ENCODE assay signal across 8 mouse cellular contexts in the genomic region with DNA sequence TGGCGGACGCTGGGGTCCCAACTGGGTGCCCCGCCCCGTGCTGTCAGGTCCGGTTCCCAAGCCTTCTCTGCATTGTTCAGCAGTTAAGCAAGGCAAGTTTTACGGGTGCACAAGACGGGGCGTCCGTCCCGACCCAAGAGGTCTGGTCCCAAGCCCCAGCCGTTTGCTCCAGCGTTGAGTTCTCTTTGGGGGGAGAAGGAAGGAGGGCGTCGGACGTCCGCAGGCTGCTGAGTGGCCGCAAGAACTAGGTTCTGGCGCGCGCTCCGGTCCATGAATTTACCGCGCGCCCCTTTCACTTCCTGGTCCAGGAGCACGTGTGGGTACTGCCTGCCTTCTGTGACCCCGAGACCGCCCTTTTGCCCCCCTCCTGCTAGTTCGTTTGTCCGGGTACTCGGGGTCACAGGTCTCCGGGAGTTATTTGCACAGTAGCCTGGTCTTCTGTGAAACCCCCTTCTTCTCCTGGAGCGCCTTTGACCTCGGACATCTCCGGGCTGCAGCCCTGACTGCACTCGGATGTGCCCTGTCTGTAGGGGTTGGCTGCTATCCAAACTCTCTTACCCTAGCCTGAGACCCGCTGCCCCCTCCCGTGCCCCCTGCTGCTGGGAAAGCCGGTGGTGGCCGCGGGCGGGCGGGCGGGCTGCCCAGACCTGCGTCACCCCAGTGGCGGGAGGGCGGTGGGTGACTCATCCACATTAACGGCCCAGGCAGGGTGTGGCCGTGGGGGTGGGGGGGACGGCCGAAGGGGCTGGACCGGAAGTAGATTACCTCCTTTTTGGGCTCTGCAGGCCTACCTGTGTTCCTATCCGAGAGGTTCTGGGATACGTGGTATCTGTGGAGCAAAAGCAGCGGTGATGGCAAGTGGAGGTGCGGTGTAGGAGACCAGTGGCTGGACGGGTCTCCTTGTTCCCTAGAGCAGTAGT. TPM values are rescaled to one million over a fixed set of nuclear protein-coding genes. Genes with fewer than 3 reads are reported as not detected.
DNase-seq lines count a peak whose midpoint lies in the region; ATAC-seq and TF ChIP-seq lines count a peak whose summit lies in the region.

No protein-coding gene starts in this region.

- H3K36me3 ChIP-seq in forebrain, postnatal 0 days (ENCODE audit: insufficient read depth), result peaks cover 32% of the 10 kb centered on the region
- H3K36me3 ChIP-seq in hindbrain, embryonic 13.5 days, result peaks cover 34% of the 10 kb centered on the region
- no peaks in the 10 kb centered on the region for H3K36me3 ChIP-seq in liver, adult 2 months (ENCODE audit: control insufficient read depth, insufficient read depth, low read length)

- 3% methylated on average over 56 of the region's 56 CpGs for whole genome bisulfite sequencing in forebrain, postnatal 0 days
- 1% methylated on average over 56 of the region's 56 CpGs for WGBS in hindbrain, embryonic 13.5 days
- 3% methylated on average over 56 of the region's 56 CpGs for WGBS in liver, adult 2 months

- H3K79me2 ChIP-seq in liver, adult 2 months (ENCODE audit: control insufficient read depth, insufficient read depth, low read length), result no peaks in the 10 kb centered on the region

- H3K9me3 ChIP-seq in forebrain, postnatal 0 days (ENCODE audit: low read length), result no peaks in the 10 kb centered on the region
- no peaks in the 10 kb centered on the region for H3K9me3 ChIP-seq in hindbrain, embryonic 13.5 days

- peak overlapping the region; percentile 21; the same call in 1 of the 2 replicates for H3K27ac ChIP-seq in forebrain, postnatal 0 days (ENCODE audit: low read depth, low read length)
- H3K27ac ChIP-seq in hindbrain, embryonic 13.5 days, result peak overlapping the region; percentile 12; the same call in 1 of the 2 replicates
- peak overlapping the region; percentile 53 for H3K27ac ChIP-seq in liver, adult 2 months (replicated peaks; ENCODE audit: insufficient read depth, low read depth, low read length)

- peak overlapping the region; percentile 41 for H3K9ac ChIP-seq in forebrain, postnatal 0 days
- peak overlapping the region; percentile 65 for H3K9ac ChIP-seq in hindbrain, embryonic 13.5 days
- peak overlapping the region; percentile 84 for H3K9ac ChIP-seq in liver, adult 2 months (ENCODE audit: low read depth, low read length)

- ATAC-seq in forebrain, postnatal 0 days, result peak; percentile 16
- ATAC-seq in hindbrain, embryonic 13.5 days (ENCODE audit: low FRiP score), result peak; percentile 6; the same call in 1 of the 2 replicates

- peaks cover 4% of the 10 kb centered on the region; the same call in 1 of the 2 replicates for H3K4me1 ChIP-seq in forebrain, postnatal 0 days (ENCODE audit: insufficient read depth)
- H3K4me1 ChIP-seq in hindbrain, embryonic 13.5 days (replicated peaks), result peaks cover 52% of the 10 kb centered on the region
- H3K4me1 ChIP-seq in liver, adult 2 months (ENCODE audit: control insufficient read depth, insufficient read depth, low read length), result peaks cover 8% of the 10 kb centered on the region

- peak overlapping the region; percentile 48 for H3K4me2 ChIP-seq in forebrain, postnatal 0 days (ENCODE audit: low read depth)
- H3K4me2 ChIP-seq in hindbrain, embryonic 13.5 days, result peak overlapping the region; percentile 56

- peaks cover 23% of the 10 kb centered on the region for H3K27me3 ChIP-seq in forebrain, postnatal 0 days (ENCODE audit: insufficient read depth, low read length)
- peaks cover 62% of the 10 kb centered on the region for H3K27me3 ChIP-seq in hindbrain, embryonic 13.5 days
- no peaks in the 10 kb centered on the region for H3K27me3 ChIP-seq in liver, adult 2 months (ENCODE audit: control insufficient read depth, insufficient read depth, low read length)

- DNase-seq in CD4-positive helper T cell, adult 2 months (ENCODE audit: low read depth, low spot score), result peak; percentile 80
- peak; percentile 78 to 92 for DNase-seq in adrenal gland, adult (ENCODE audit: inconsistent age in 2 of 2, low spot score in 1 of 2)
- no peak for DNase-seq in forebrain, postnatal 0 days
- no peak for DNase-seq in liver, adult 2 months (ENCODE audit: extremely low read depth, low read depth, low spot score)
- peak; percentile 42 to 65 for DNase-seq in monocyte, adult 2 months (ENCODE audit: low read depth in 1 of 2, low spot score in 2 of 2)
- DNase-seq in urinary bladder, postnatal 36 days (ENCODE audit: low spot score in 2 of 2), result peak; percentile 70 to 74
- DNase-seq in left cerebral cortex, adult 9 months (ENCODE audit: low spot score in 2 of 2), result no peak

- H3K4me3 ChIP-seq in forebrain, postnatal 0 days (ENCODE audit: low read depth, low read length), result peak overlapping the region; percentile 38
- peak overlapping the region; percentile 42 for H3K4me3 ChIP-seq in hindbrain, embryonic 13.5 days
- peak overlapping the region; percentile 86 for H3K4me3 ChIP-seq in liver, adult 2 months (ENCODE audit: insufficient read depth, low read depth, low read length)

- TF ChIP-seq CTCF in forebrain, postnatal 0 days (IDR thresholded peaks at IDR 0.05; ENCODE audit: low read depth), result no peak
- no peak for TF ChIP-seq CTCF in liver, adult 2 months (IDR thresholded peaks at IDR 0.05; ENCODE audit: low read depth, low read length)

- no peak for TF ChIP-seq POLR2A in liver, adult 2 months (IDR thresholded peaks at IDR 0.05; ENCODE audit: extremely low read depth, insufficient read depth, low read length)

RNA-seq across cellular contexts. Expression of a gene that starts 0.9 kb away (rescaled TPM):
- 31.5 and 33.8 TPM in 2 replicates for total RNA-seq in forebrain, postnatal 0 days (2014; rRNA removed)
- polyA plus RNA-seq in forebrain, postnatal 0 days (2015; fragmentation: Nextera tagmentation; extraction: Ambion mirVana), result 42.8 and 48.5 TPM in 2 replicates
- 67.8 and 72.3 TPM in 2 replicates for polyA plus RNA-seq in hindbrain, embryonic 13.5 days (2015; fragmentation: Nextera tagmentation; extraction: Ambion mirVana)
- total RNA-seq in liver, adult 2 months (2014; rRNA removed), result 14.9 and 18.7 TPM in 2 replicates
- 22.3 and 25.6 TPM in 2 replicates for polyA plus RNA-seq in liver, adult 2 months (2012; rRNA removed)

RNA-seq across cellular contexts. Expression of a gene that starts 19.1 kb away (rescaled TPM):
- total RNA-seq in forebrain, postnatal 0 days (2014; rRNA removed), result 35.3 and 36.2 TPM in 2 replicates
- polyA plus RNA-seq in forebrain, postnatal 0 days (2015; fragmentation: Nextera tagmentation; extraction: Ambion mirVana), result 13.3 and 25.6 TPM in 2 replicates
- 57.4 and 62.6 TPM in 2 replicates for polyA plus RNA-seq in hindbrain, embryonic 13.5 days (2015; fragmentation: Nextera tagmentation; extraction: Ambion mirVana)
- 0.27 and 0.28 TPM in 2 replicates for total RNA-seq in liver, adult 2 months (2014; rRNA removed)
- 0.55 and 0.80 TPM in 2 replicates for polyA plus RNA-seq in liver, adult 2 months (2012; rRNA removed)

RNA-seq across cellular contexts. Expression of a gene that starts 19.9 kb away (rescaled TPM):
- total RNA-seq in forebrain, postnatal 0 days (2014; rRNA removed), result 3.0 and 5.1 TPM in 2 replicates
- polyA plus RNA-seq in forebrain, postnatal 0 days (2015; fragmentation: Nextera tagmentation; extraction: Ambion mirVana), result 3.9 and 5.5 TPM in 2 replicates
- polyA plus RNA-seq in hindbrain, embryonic 13.5 days (2015; fragmentation: Nextera tagmentation; extraction: Ambion mirVana), result 3.7 and 5.2 TPM in 2 replicates
- 0.09 and 0.13 TPM in 2 replicates for total RNA-seq in liver, adult 2 months (2014; rRNA removed)
- polyA plus RNA-seq in liver, adult 2 months (2012; rRNA removed), result 0.39 TPM in 1 of 2 replicates, not detected in the other

RNA-seq across cellular contexts. Expression of a gene that starts 25.6 kb away (rescaled TPM):
- 0.15 and 0.43 TPM in 2 replicates for total RNA-seq in forebrain, postnatal 0 days (2014; rRNA removed)
- 0.21 and 0.30 TPM in 2 replicates for polyA plus RNA-seq in forebrain, postnatal 0 days (2015; fragmentation: Nextera tagmentation; extraction: Ambion mirVana)
- polyA plus RNA-seq in hindbrain, embryonic 13.5 days (2015; fragmentation: Nextera tagmentation; extraction: Ambion mirVana), result 0.34 TPM in 1 of 2 replicates, not detected in the other
- 0.87 and 0.92 TPM in 2 replicates for total RNA-seq in liver, adult 2 months (2014; rRNA removed)
- polyA plus RNA-seq in liver, adult 2 months (2012; rRNA removed), result 0.17 and 0.53 TPM in 2 replicates

RNA-seq across cellular contexts. Expression of a gene that starts 55.0 kb away (rescaled TPM):
- total RNA-seq in forebrain, postnatal 0 days (2014; rRNA removed), result 0.71 and 1.0 TPM in 2 replicates
- polyA plus RNA-seq in forebrain, postnatal 0 days (2015; fragmentation: Nextera tagmentation; extraction: Ambion mirVana), result 0.45 and 0.67 TPM in 2 replicates
- polyA plus RNA-seq in hindbrain, embryonic 13.5 days (2015; fragmentation: Nextera tagmentation; extraction: Ambion mirVana), result 0.17 and 0.18 TPM in 2 replicates
- total RNA-seq in liver, adult 2 months (2014; rRNA removed), result 0.07 TPM in 1 of 2 replicates, not detected in the other
- not detected in 2 replicates for polyA plus RNA-seq in liver, adult 2 months (2012; rRNA removed)

Comparison
In these comparisons a context has a peak if more than half of its experiments do, and no peak if none do; other contexts are left out.
1. DNase-seq: peak in CD4-positive helper T cell, adult 2 months (single experiment), adrenal gland, adult (2 of 2), monocyte, adult 2 months (2 of 2) and urinary bladder, postnatal 36 days (2 of 2); none in forebrain, postnatal 0 days (single experiment), liver, adult 2 months (single experiment) and left cerebral cortex, adult 9 months (0 of 2).
2. Peak in every context shown above with its lines, with median percentiles within 50 percentile points of each other: H3K27ac ChIP-seq, H3K4me3 ChIP-seq and H3K9ac ChIP-seq.